Mouse (Mus musculus) bone marrow, adult 2 months (tissue): ENCODE data around the gene Scimp. TPM values are rescaled to one million over a fixed set of nuclear protein-coding genes. Genes with fewer than 3 reads are reported as not detected.
A peak's percentile ranks its signal among the peaks of the same experiment; 100 is the strongest.
"Not testable (repeated sequence)": the region's sequence is repeated elsewhere in the genome, so short reads cannot be mapped to it uniquely, and the experiment has no call there.

ENCODE experiments used
- H3K27ac ChIP-seq: fragments of 200-500 bp; 2 replicates; pipeline ENCODE4 v1.5.1; 2012; ENCODE audit warnings: low read depth, mild to moderate bottlenecking, control low read depth, inconsistent platforms, low read length; ENCODE audit not compliant: control insufficient read depth, poor library complexity, insufficient read depth
- H3K4me1 ChIP-seq: fragments of 200-500 bp; 2 replicates; pipeline ENCODE4 v1.6.1; 2011; ENCODE audit warnings: low read length; ENCODE audit not compliant: control insufficient read depth, insufficient read depth
- H3K4me3 ChIP-seq: fragments of 200-500 bp; replicated peaks from 2 replicates; pipeline ENCODE3; 2011; ENCODE audit warnings: mild to moderate bottlenecking, low read depth, low read length, control low read depth; ENCODE audit not compliant: control insufficient read depth
- CTCF ChIP-seq: fragments of 200-500 bp; IDR thresholded peaks from 2 replicates; pipeline ENCODE4 v1.5.1; 2011; ENCODE audit warnings: low read length, control low read depth; ENCODE audit not compliant: control insufficient read depth, insufficient read depth
- POLR2A ChIP-seq: fragments of 200-500 bp; IDR thresholded peaks from 2 replicates; pipeline ENCODE4 v1.6.1; 2011; ENCODE audit warnings: low read depth, mild to moderate bottlenecking, control low read depth, low read length, borderline replicate concordance; ENCODE audit not compliant: control insufficient read depth
- WGBS: fragments of 180-500 bp; shearing (Covaris S2); methylation state at CpG from one replicate; pipeline ENCODE4 v1.1.7; 2018; 5-methylcytosine and 5-hydroxymethylcytosine counted together
- polyA plus RNA-seq: library from polyadenylated mRNA; stranded (reverse); fragments of >200 nt; gene quantifications from 2 replicates; pipeline ENCODE4 v1.2.4, GENCODE M21; 2011; ENCODE audit warnings: low replicate concordance; ENCODE audit not compliant: missing spikeins, insufficient read depth, insufficient read length

Scimp gene
- polyA plus RNA-seq, 1 experiment: 1.9 TPM

DNA sequence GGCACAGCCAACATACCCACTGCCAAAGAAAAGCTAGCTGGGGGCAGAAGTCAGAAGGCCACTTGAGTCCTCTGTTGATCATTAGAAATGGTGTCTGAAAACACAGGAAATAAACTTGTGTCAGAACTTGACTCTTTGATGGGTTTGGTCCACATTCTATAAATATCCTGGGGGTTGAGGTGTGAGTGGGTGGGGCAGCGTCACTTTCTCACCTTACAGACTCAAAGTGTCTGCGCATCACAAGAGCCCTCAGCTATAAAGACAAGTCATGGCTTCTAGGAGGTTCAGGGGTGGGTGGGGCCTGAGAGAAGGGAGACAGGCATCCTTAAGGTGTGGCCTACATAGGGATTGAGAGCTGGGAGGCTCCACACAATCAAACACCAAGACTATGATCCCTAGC, 22.0 kb downstream of the Scimp start:
- no peak for TF ChIP-seq CTCF
- TF ChIP-seq POLR2A: no peak
- H3K27ac ChIP-seq: no peak overlapping the region
- whole genome bisulfite sequencing: 79% methylated on average over 2 of the region's 2 CpGs

DNA sequence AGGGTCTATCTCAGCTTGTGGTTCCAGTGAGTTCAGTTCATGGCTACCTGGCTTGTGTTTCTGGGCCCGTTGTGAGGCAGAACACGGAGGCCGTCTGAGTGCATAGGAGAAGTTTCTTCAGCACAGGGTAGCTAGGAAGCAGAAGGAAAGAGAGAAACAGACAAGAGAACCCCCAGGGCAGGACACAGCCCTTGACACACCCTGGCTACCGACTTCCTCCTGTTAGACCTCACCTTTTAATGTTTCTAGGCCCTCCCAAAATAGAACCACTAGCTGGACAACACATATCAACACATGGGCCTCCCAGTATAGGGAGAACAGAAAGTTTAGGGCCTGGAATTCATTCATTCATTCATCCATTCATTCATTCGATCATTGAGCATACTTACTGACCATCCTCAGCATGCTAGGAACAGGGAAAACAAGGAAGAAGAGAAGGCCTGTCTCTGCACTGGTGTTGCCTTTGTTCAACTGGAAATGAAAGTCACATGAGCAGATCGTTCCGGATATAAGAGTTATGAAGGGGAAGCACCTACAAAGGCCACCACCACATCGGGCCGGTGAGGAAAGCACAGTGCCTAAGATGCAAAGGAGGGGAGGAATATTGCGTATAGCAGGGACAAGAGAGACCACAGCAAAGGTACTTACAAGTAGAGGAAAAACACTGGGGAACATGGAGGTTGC, 23.3 kb downstream of the Scimp start:
- peaks cover 12% of the 10 kb centered on the region for H3K4me1 ChIP-seq
- 11% methylated on average over 10 of the region's 10 CpGs for WGBS
- TF ChIP-seq POLR2A (no peak), CTCF (no peak)
- H3K4me3 ChIP-seq: peak overlapping the region; percentile 9
- H3K27ac ChIP-seq: 0 out of 2 replicates have a peak overlapping the region, but pooled peaks have one; percentile 4

More for the DNA sequence above, 22.0 kb downstream of the Scimp start:
- H3K4me3 ChIP-seq: no peak overlapping the region
- H3K4me1 ChIP-seq: peaks cover 12% of the 10 kb centered on the region

- TF ChIP-seq POLR2A (no peak), CTCF (no peak)
- H3K4me3 ChIP-seq: no peak overlapping the region
- H3K27ac ChIP-seq: no peak overlapping the region
- H3K4me1 ChIP-seq: peaks cover 12% of the 10 kb centered on the region
- 39% methylated on average over 11 of the region's 11 CpGs for WGBS
Measured at GRCm38 (mm10) chr11:70787052-70787451, 25.3 kb downstream of the Scimp start.

GRCm38 (mm10) chr11:70785908-70786307, 26.5 kb downstream of the Scimp start:
- Histone ChIP-seq H3K4me1 (peaks cover 10% of the 10 kb centered on the region), H3K27ac (no peak overlapping the region), H3K4me3 (no peak overlapping the region)
- WGBS: 35% methylated on average over 2 of the region's 2 CpGs
- TF ChIP-seq CTCF (no peak), POLR2A (no peak)

DNA sequence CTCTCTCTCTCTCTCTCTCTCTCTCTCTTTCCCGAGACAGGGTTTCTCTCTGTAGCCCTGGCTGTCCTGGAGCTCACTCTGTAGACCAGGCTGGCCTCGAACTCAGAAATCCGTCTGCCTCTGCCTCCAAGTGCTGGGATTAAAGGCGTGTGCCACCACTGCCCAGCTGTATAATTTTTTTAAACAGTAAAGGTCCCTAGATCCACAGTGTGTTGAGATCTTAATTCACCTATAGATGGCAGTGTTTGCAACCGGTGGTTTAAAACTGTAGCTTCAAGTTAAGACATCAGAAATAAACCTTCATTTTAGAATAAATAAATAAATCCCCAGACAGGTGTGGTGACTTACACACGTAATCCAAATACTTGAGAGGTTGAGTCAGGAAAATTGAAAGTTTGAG, 34.3 kb downstream of the Scimp start:
- 0 out of 2 replicates have a peak, but pooled peaks have one; percentile 10 for TF ChIP-seq CTCF
- not testable (repeated sequence) for H3K4me1 ChIP-seq, H3K27ac ChIP-seq, H3K4me3 ChIP-seq
- WGBS: 11% methylated on average over 6 of the region's 6 CpGs

- 52% methylated on average over 6 of the region's 6 CpGs for WGBS
- TF ChIP-seq POLR2A (no peak), CTCF (no peak)
Measured at GRCm38 (mm10) chr11:70777634-70778033, 34.8 kb downstream of the Scimp start.

GRCm38 (mm10) chr11:70776830-70777571, 35.4 kb downstream of the Scimp start:
- TF ChIP-seq POLR2A: no peak
- peak; percentile 99 for TF ChIP-seq CTCF
- 27% methylated on average over 17 of the region's 17 CpGs for WGBS

More at GRCm38 (mm10) chr11:70777634-70778033, 34.8 kb downstream of the Scimp start:
- Histone ChIP-seq H3K4me1 (no peaks in the 10 kb centered on the region; the same call in 1 of the 2 replicates), H3K27ac (no peak overlapping the region), H3K4me3 (no peak overlapping the region)

DNA sequence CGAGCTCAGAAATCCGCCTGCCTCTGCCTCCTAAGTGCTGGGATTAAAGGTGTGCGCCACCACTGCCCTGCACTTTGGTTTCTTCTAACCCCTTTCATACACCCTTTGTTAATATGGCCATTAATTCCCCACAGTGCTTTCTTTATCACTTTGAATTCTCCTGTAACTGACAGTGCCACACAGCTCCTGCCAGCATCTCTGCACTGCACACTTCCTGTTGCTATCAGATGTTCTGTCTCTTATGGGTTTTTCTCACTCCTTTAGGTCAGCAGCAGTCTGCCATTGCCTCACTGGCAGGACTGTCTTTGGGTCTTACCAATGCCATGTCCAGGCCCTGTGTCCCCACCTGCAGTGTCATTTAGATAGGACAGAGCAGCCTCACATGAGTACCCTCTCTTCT, 41.6 kb downstream of the Scimp start:
- no peak overlapping the region for H3K4me3 ChIP-seq
- H3K4me1 ChIP-seq: no peaks in the 10 kb centered on the region
- no peak overlapping the region for H3K27ac ChIP-seq
- TF ChIP-seq POLR2A (no peak), CTCF (no peak)
- 53% methylated on average over 3 of the region's 3 CpGs for WGBS

More at GRCm38 (mm10) chr11:70776830-70777571, 35.4 kb downstream of the Scimp start:
- no peak overlapping the region for H3K27ac ChIP-seq
- no peak overlapping the region for H3K4me3 ChIP-seq
- no peaks in the 10 kb centered on the region; the same call in 1 of the 2 replicates for H3K4me1 ChIP-seq
